Mouse (Mus musculus): ENCODE data around the gene Sowaha.
"Not testable (repeated sequence)": the region's sequence is repeated elsewhere in the genome, so short reads cannot be mapped to it uniquely, and the experiment has no call there.

Sowaha gene

GRCm38 (mm10) chr11:53441921-53442320, 38.2 kb downstream of the Sowaha start:
- no peak for DNase-seq (ENCODE audit: low spot score in 2 of 2)

GRCm38 (mm10) chr11:53436338-53436737, 43.7 kb downstream of the Sowaha start:
- no peak for DNase-seq (ENCODE audit: low spot score in 2 of 2)

- DNase-seq (ENCODE audit: low spot score in 2 of 2), result no peak
Measured at GRCm38 (mm10) chr11:53435504-53435903, 44.6 kb downstream of the Sowaha start.

GRCm38 (mm10) chr11:53433057-53433456, 47.0 kb downstream of the Sowaha start:
- DNase-seq (ENCODE audit: low spot score in 2 of 2), result no peak

GRCm38 (mm10) chr11:53431347-53432056, 48.6 kb downstream of the Sowaha start:
- no peak for DNase-seq (ENCODE audit: low spot score in 2 of 2)

GRCm38 (mm10) chr11:53430670-53431346, 49.3 kb downstream of the Sowaha start, which contains the start of the genes Uqcrq and Gdf9:
TSS of gene Uqcrq (minus strand) at chr11:53430831.
TSS of gene Gdf9 (plus strand) at chr11:53431023.
- DNase-seq (ENCODE audit: low spot score in 2 of 2), result peak; percentile 98 to 100

GRCm38 (mm10) chr11:53430300-53430669, 49.8 kb downstream of the Sowaha start:
- no peak for DNase-seq (ENCODE audit: low spot score in 2 of 2)

- DNase-seq (ENCODE audit: low spot score in 2 of 2), result no peak
Measured at GRCm38 (mm10) chr11:53429182-53429581, 50.9 kb downstream of the Sowaha start.

- no peak for DNase-seq (ENCODE audit: low spot score in 2 of 2)
Measured at GRCm38 (mm10) chr11:53428716-53429057, 51.4 kb downstream of the Sowaha start.

- DNase-seq (ENCODE audit: low spot score in 2 of 2), result no peak
Measured at GRCm38 (mm10) chr11:53427993-53428715, 51.9 kb downstream of the Sowaha start.

- DNase-seq (ENCODE audit: low spot score in 2 of 2), result not testable (repeated sequence)
Measured at GRCm38 (mm10) chr11:53426914-53427313, 53.2 kb downstream of the Sowaha start.

All from frontal cortex, postnatal 10 days (tissue).